Mouse (Mus musculus): ENCODE data around the gene Myod1. TPM values are rescaled to one million over a fixed set of nuclear protein-coding genes. Genes with fewer than 3 reads are reported as not detected.
A peak's percentile ranks its signal among the peaks of the same experiment; 100 is the strongest.

The Myod1 gene
- total RNA-seq, 2 experiments from 2014 or later, result 0.32 TPM; not detected in 1

DNA sequence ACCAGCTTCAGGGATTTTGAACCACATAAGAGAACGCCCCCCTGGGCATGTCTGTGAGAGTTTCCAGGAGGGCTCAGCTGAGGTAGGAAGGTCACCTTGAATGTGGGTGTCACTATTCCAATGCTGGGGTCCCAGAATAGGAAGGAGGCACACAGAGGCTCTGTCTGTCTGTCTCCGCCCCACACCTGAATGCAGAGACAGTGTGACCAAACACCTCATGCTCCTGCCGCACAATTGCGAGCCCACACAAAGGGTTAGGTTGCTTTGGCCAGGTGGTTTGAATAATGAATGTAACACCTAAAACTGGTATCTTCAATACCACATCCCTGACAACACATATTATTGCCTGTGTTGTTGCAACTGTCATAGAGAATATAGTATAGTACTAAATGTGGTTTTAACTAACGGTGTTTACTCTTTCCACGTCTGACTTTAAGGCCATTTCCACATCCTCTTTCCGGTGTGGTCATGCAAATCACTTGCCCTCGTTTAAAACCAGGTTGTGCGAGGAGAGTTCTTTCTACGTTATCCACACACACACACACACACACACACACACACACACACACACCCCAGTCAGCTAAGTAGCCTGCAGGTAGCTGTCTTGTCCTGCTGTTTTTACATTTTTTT, 13.3 kb downstream of the Myod1 start:
- intact Hi-C loops (cut with DNase I), result loop anchor here (10.0 kb wide), 1 partner anchor 145 kb away; no protein-coding TSS in a partner anchor
- no peak for DNase-seq (ENCODE audit: low spot score in 2 of 2)

DNA sequence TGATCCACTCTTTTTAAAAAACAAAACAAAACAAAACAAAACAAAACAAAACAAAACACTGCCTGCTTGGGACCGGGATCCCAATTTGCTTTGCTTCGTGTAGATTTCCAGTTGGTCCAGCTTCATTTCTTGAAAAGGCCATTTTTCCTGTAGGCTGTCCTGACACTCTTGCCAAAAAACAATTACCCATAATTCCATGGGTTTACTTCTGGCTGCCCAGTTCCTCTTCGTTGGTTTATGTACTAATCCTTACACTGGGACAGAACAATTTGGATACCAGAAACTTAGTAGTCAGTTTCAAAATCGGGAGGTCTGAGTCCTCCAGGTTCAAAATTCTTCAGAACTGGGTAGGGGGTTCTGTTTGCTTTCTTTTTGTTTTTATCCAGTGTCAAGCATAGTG, 14.0 kb downstream of the Myod1 start:
- DNase-seq (ENCODE audit: low spot score in 2 of 2), result no peak
- intact Hi-C loops (cut with DNase I), result loop anchor here (10.0 kb wide), 1 partner anchor 145 kb away; no protein-coding TSS in a partner anchor

- DNase-seq (ENCODE audit: low spot score in 2 of 2), result no peak
- intact Hi-C loops (cut with DNase I), result loop anchor here (10.0 kb wide), 1 partner anchor 143 kb away; no protein-coding TSS in a partner anchor
Measured at GRCm38 (mm10) chr7:46391701-46392100, 15.4 kb downstream of the Myod1 start.

DNA sequence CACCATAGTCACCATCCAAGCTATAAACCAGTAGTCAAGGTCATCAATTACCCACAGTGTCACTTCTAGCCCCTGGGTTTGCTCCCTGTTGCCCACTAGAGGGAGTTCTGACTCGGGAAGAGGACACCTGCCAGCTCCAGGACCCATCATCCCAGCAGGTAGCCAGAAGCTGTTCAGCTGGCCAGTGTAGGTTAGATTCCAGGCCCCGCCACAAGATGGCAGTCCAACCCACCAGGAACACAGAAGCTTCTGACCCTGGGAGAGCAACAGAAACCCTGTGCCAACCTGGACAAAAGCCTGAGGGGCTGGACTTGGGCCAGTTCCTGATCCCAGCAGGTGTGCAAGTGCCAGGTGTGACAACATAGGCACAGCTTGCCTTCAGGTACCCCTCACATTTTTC, 16.8 kb downstream of the Myod1 start:
- peak; percentile 79 to 82 for DNase-seq (ENCODE audit: low spot score in 2 of 2)
- intact Hi-C loops (cut with DNase I), result loop anchor here (1.0 to 10.0 kb wide), 2 partner anchors 142 to 214 kb away; no protein-coding TSS in a partner anchor

DNA sequence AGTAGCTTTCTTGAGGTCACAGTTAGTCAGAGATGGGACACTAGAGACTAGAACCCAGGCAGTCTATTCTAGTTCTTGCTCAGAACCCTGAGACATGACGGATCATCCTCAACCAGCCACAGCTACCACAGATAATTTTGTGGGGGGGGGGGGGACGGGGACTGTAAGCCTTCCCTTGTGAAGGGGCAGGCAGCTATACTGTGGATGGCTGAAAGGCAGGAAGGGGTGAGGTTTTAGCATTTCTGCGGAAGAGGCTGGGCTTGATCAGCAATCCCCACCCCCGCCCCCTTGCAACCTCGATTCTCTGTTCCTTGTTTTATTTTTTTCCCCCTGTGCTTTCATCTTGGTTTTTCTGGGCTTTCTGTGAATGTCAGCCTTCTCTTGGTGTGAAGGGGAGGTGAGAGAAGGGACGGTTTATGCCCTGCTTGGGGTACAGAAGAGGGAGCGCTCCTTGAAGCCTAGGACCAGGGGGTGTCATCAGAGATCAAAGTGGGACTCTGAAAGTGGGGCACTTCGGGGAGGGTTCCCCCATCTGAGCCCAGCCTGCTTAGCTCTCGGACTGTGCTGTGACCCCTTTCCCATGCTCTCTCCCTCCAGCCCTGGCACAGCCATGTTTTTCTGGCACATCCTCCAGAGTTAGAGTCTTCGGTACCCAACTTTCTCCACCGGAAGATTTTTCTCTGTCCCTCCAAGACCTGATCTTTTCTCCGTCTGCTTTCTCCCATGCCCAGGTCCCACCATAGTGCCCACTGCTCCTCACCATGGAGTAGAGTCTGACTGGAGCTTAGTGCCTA, 17.6 kb downstream of the Myod1 start:
- intact Hi-C loops (cut with DNase I), result loop anchor here (1.0 to 10.0 kb wide), 2 partner anchors 141 to 213 kb away; no protein-coding TSS in a partner anchor
- DNase-seq (ENCODE audit: low spot score in 2 of 2), result no peak

DNA sequence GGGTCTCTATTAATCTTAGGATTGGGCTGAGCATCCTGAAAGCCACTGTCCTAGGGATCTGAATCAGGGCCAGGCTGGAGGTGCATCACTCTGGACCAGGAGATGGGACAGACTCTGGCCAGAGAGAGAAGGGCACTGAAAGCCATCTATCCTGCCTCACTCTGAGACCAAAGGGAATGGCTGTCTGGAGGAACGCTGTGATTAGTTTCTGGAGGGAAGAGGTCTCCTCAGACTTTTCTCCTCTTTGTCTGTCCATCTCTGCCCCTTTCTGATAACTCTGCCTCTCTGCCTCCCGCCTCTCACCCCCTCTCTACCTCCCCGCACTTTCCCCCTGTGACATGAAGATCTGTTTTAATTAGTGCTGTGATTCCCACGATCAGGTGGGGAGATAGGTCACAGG, 18.7 kb downstream of the Myod1 start:
- DNase-seq (ENCODE audit: low spot score in 2 of 2), result no peak
- intact Hi-C loops (cut with DNase I), result loop anchor here (5.0 to 10.0 kb wide), 2 partner anchors 42 to 140 kb away; no protein-coding TSS in a partner anchor

- intact Hi-C loops (cut with DNase I), result loop anchor here (5.0 to 10.0 kb wide), 2 partner anchors 42 to 139 kb away; no protein-coding TSS in a partner anchor
- no peak for DNase-seq (ENCODE audit: low spot score in 2 of 2)
Measured at GRCm38 (mm10) chr7:46395571-46395970, 19.3 kb downstream of the Myod1 start.

GRCm38 (mm10) chr7:46396231-46396927, 20.1 kb downstream of the Myod1 start, which contains the start of gene Kcnc1:
Kcnc1 (plus strand) TSS chr7:46396497.
- intact Hi-C loops (cut with DNase I), result loop anchor here (5.0 to 10.0 kb wide), 2 partner anchors 41 to 138 kb away; no protein-coding TSS in a partner anchor
- DNase-seq (ENCODE audit: low spot score in 2 of 2), result peak; percentile 71 to 80

GRCm38 (mm10) chr7:46396928-46397731, 20.9 kb downstream of the Myod1 start:
- DNase-seq (ENCODE audit: low spot score in 2 of 2), result peak; percentile 73 to 83
- intact Hi-C loops (cut with DNase I), result loop anchor here (1.0 to 10.0 kb wide), 3 partner anchors 24 to 138 kb away; no protein-coding TSS in a partner anchor

DNA sequence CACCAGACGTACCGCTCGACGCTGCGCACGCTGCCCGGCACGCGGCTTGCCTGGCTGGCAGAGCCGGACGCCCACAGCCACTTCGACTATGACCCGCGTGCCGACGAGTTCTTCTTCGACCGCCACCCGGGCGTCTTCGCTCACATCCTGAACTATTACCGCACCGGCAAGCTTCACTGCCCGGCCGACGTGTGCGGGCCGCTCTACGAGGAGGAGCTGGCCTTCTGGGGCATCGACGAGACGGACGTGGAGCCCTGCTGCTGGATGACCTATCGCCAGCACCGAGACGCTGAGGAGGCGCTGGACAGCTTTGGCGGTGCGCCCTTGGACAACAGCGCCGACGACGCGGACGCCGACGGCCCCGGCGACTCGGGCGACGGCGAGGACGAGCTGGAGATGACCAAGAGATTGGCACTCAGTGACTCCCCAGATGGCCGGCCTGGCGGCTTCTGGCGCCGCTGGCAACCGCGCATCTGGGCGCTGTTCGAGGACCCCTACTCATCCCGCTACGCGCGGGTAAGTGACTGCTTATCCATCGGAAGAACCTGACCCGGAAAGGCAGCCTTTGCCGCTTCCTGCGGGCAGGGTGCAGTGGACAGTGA, 21.6 kb downstream of the Myod1 start:
- intact Hi-C loops (cut with DNase I), result loop anchor here (1.0 to 10.0 kb wide), 3 partner anchors 23 to 137 kb away; no protein-coding TSS in a partner anchor
- no peak for DNase-seq (ENCODE audit: low spot score in 2 of 2)

DNA sequence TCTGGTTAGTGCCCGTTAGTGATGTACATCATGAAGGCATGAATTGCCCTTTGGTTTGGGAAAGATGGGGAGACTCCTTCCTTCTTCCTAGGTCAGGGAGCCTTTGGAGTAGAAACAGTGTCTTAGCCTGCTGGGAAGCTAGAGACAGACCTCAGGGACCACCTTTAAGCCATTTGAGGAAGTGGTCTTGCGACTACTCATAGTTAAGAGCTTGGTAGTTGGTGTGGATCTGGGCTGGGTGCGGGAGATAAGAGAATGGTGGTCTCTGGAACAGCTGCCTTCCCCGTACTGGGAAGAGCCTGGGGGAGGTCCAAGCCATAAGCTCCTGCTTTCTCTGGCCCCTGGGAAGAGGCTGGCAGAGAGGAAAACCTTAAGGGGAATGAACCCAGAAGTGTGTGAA, 22.3 kb downstream of the Myod1 start:
- intact Hi-C loops (cut with DNase I), result loop anchor here (5.0 to 10.0 kb wide), 2 partner anchors 39 to 136 kb away; no protein-coding TSS in a partner anchor
- DNase-seq (ENCODE audit: low spot score in 2 of 2), result no peak

DNA sequence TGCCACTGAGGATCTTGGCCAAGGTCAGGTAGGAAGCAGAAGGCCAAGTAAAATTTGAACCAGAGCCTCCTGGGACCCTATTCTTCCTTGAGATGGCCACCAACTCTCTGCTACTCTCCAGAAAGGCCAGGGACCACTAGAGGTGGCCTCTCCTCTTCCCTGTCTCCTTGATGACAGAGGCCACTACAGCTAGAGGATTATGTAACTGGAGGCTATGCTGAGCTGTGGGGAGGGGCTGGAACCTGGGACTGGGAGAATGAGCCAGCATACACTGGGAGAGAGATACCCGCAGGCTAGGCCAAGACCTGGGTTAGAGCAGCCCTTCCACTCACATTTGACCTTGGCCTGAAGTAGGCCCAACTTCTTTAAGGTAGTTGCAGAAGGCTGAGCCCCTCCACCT, 23.4 kb downstream of the Myod1 start:
- intact Hi-C loops (cut with DNase I), result loop anchor here (5.0 to 10.0 kb wide), 2 partner anchors 38 to 135 kb away; no protein-coding TSS in a partner anchor
- DNase-seq (ENCODE audit: low spot score in 2 of 2), result no peak

DNA sequence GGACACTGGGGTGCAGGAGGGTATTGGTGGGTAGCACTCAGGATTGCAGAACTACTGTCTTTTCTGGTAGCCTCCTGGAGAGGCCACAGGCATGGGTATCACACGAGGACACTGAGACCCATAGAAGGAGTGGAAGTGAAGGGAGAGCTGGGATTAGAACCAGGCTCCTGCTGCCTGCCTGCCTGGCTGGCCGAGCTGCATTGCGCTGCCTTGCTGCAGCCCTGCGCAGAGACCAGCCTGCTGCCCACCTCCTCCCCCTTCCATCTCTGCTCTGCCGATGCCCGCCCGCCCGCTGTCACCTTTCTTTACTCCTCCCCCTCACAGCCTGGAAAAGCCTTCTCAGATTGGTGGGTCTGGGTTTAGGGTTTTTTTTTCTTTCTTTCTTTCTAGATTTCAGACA, 24.1 kb downstream of the Myod1 start:
- no peak for DNase-seq (ENCODE audit: low spot score in 2 of 2)
- intact Hi-C loops (cut with DNase I), result no loop called here

DNA sequence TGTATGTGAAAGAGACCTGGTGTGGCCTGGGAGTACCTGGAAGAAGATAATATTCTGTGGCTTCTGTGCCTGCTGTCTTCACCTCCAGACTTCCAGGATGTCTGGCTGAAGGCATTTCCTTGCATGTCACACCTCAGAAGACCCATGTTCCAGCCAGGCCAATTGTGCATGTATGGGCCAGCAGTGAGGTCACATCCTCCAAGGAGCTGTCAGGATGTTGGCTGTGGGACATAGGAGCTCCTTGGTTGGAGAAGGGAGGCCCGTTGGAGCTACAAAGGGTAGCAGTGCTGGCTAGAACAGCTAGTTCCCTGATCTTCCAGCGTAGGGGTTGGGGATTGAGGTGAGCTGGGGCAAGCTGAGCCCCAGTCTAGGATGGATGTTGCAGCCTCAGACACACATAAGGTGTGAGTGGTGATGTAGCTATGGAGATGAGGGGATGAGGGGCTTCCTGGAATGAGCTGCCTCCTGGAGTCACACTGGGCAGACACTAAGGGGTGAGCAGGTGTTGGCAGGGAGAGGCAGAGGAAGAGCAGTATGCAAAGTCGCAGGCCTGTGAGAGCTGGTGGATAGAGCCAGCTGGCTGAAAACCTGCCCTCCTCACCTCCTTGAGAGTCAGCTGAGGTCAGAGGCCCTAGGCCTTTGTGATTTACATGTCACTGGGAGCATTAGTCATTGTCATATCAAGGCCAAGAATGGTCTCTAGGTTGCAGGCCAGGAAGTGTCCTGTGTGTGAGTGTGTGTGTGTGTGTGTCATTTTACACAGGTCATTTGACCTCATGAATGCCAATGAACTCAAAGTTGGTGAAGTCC, 25.3 kb downstream of the Myod1 start:
- DNase-seq (ENCODE audit: low spot score in 2 of 2), result no peak
- intact Hi-C loops (cut with DNase I), result no loop called here

DNA sequence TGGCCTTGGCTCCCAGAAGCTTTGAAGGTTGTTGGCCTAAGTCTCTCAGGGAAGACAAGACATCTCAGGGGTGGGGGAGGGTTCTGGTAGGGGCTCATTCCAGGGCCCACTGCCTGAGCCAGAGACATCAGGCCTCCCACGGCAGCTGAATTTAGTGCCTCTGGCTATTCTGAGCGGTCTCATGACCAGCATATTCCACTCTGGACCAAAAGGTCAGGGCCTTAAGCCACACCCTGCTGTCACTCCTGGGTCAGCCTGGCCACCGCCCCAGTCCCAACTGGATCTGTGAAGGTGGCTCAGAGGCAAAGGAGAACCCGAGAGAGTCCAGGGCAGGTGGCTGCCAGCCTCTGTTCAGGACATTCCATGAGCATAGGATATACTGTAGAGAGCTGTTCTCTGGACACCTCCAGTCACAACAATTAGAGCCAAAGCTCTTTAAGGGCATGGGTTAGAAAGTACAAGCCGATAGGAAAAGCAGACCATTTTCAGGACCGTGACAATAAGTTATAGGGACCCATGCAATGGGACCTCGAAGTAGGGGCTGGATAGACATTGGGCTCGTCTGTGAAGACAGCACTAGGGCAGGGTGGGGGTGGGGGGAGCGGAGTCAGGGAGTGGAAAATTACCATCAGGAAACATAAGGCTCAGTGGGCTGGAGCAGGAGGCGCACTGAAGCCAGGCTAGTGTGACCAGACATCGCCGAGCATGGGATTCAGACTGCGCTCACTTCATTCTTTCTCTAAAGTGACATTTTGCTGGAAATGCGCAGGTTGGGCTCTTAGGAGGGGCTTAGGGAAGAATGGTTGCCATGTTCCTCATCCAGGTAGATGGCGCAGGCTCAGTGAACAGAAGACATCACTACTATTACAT, 27.6 kb downstream of the Myod1 start:
- intact Hi-C loops (cut with DNase I), result no loop called here
- no peak for DNase-seq (ENCODE audit: low spot score in 2 of 2)

GRCm38 (mm10) chr7:46404756-46405155, 28.5 kb downstream of the Myod1 start:
- intact Hi-C loops (cut with DNase I), result no loop called here
- no peak for DNase-seq (ENCODE audit: low spot score in 2 of 2)

DNA sequence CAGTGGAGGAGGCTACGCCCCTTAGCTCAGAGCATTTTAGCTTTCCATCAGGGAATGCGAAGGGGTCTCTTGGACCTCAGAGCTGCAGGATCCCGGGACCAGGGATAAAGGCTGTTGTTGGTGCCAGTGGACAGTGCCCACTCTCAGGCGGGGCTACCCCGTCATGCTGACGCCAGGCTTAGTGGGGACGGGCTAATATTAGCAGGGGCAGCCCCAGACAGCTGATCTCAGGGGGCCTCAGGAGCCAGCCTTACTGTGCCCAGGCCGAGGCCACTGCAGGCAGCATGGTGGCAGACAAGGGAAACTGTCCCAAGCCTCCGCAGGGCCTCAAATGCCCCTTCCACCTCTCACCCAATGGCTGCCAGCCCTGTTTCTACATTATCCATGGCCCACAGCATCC, 32.3 kb downstream of the Myod1 start:
- DNase-seq (ENCODE audit: low spot score in 2 of 2), result no peak
- intact Hi-C loops (cut with DNase I), result no loop called here

Measured in left cerebral cortex, postnatal 36 days (tissue).